ENCODE assay signal across 35 mouse cellular contexts in genomic region chr15:8824861-8825260, GRCm38 (mm10).
"Had no signal": no experiment of that assay in that cellular context is flagged by ENCODE, and none has a peak within 500 bp of the region (broad histone marks: within the 10 kb centered on the region; RNA-seq: fewer than 3 reads in every experiment).

No protein-coding gene starts in this region.

- H3K27me3 ChIP-seq: heart, embryonic 12.5 days; heart, embryonic 13.5 days; heart, embryonic 15.5 days; hindbrain, embryonic 12.5 days; hindbrain, embryonic 13.5 days; hindbrain, embryonic 15.5 days; intestine, embryonic 15.5 days; kidney, embryonic 15.5 days had no signal

- H3K27ac ChIP-seq: heart, adult 2 months; heart, embryonic 10.5 days; heart, embryonic 13.5 days; heart, embryonic 15.5 days; hindbrain, embryonic 10.5 days; hindbrain, embryonic 12.5 days; hindbrain, embryonic 13.5 days; hindbrain, embryonic 14.5 days; hindbrain, embryonic 15.5 days; hindbrain, postnatal 0 days; intestine, embryonic 15.5 days; kidney, embryonic 15.5 days; kidney, postnatal 0 days; layer of hippocampus, adult 2 months had no signal

- H3K9me3 ChIP-seq: heart, embryonic 10.5 days; heart, embryonic 13.5 days; heart, embryonic 15.5 days; hindbrain, embryonic 13.5 days; hindbrain, embryonic 15.5 days; intestine, embryonic 15.5 days; kidney, embryonic 15.5 days had no signal

- H3K9ac ChIP-seq: heart, embryonic 12.5 days; heart, embryonic 13.5 days; heart, embryonic 15.5 days; hindbrain, embryonic 12.5 days; hindbrain, embryonic 13.5 days; hindbrain, embryonic 14.5 days; hindbrain, embryonic 15.5 days; intestine, embryonic 15.5 days; kidney, embryonic 15.5 days had no signal

- DNase-seq: heart, adult 2 months; heart, postnatal 10 days; heart, postnatal 14 days; heart, postnatal 36 days; heart, postnatal 4 days; kidney, adult 11 months; kidney, adult 18-20 months; kidney, adult 2 months; kidney, adult 8-10 months; kidney, adult 9 months; kidney, postnatal 10 days; kidney, postnatal 14 days; kidney, postnatal 25 days; kidney, postnatal 36 days; kidney, postnatal 4 days; layer of hippocampus, adult 9-11 months had no signal

- ATAC-seq: hindbrain, embryonic 16.5 days; hindbrain, postnatal 0 days; inflammation-experienced regulatory T-cells, adult 6 months; intestine, embryonic 15.5 days; intestine, embryonic 16.5 days; intestine, postnatal 0 days had no signal

- H3K4me2 ChIP-seq: heart, embryonic 11.5 days; heart, embryonic 12.5 days; heart, embryonic 13.5 days; heart, embryonic 15.5 days; hindbrain, embryonic 12.5 days; hindbrain, embryonic 13.5 days; hindbrain, embryonic 14.5 days; hindbrain, embryonic 15.5 days; intestine, embryonic 15.5 days; kidney, embryonic 15.5 days had no signal

- H3K4me1 ChIP-seq: heart, embryonic 10.5 days; heart, embryonic 12.5 days; heart, embryonic 13.5 days; heart, embryonic 15.5 days; hindbrain, embryonic 10.5 days; hindbrain, embryonic 12.5 days; hindbrain, embryonic 13.5 days; hindbrain, embryonic 15.5 days; intestine, embryonic 15.5 days; kidney, embryonic 15.5 days had no signal

- H3K36me3 ChIP-seq: heart, embryonic 10.5 days; heart, embryonic 12.5 days; heart, embryonic 13.5 days; heart, embryonic 15.5 days; hindbrain, embryonic 10.5 days; hindbrain, embryonic 12.5 days; hindbrain, embryonic 13.5 days; hindbrain, embryonic 15.5 days; intestine, embryonic 15.5 days; kidney, embryonic 15.5 days had no signal

- H3K4me3 ChIP-seq: heart, adult 2 months; heart, embryonic 10.5 days; heart, embryonic 12.5 days; heart, embryonic 13.5 days; heart, embryonic 15.5 days; hindbrain, embryonic 10.5 days; hindbrain, embryonic 12.5 days; hindbrain, embryonic 13.5 days; hindbrain, embryonic 15.5 days; intestine, embryonic 15.5 days; kidney, embryonic 15.5 days; layer of hippocampus, adult 2 months had no signal
